Mouse (Mus musculus): ENCODE results near the gene Atn1. TPM values are rescaled to one million over a fixed set of nuclear protein-coding genes. Genes with fewer than 3 reads are reported as not detected.

The Atn1 gene
- total and polyA plus RNA-seq, 2 experiments from 2014 or later, result 21.3 to 23.7 TPM

GRCm38 (mm10) chr6:124696441-124697150 lies 59.7 kb downstream of the Atn1 start:
- Histone ChIP-seq H3K4me1 (ENCODE audit: insufficient read depth, low read length) (no peaks in the 10 kb centered on the region), H3K27me3 (ENCODE audit: insufficient read depth, low read length) (no peaks in the 10 kb centered on the region), H3K36me3 (ENCODE audit: insufficient read depth, low read length) (peaks cover 15% of the 10 kb centered on the region; the same call in 1 of the 2 replicates), H3K9me3 (ENCODE audit: low read length) (no peaks in the 10 kb centered on the region), H3K27ac (no peak overlapping the region), H3K4me3 (ENCODE audit: low read length) (no peak overlapping the region), H3K9ac (replicated peaks; ENCODE audit: low read length) (no peak overlapping the region), H3K4me2 (ENCODE audit: low read depth, low read length) (no peak overlapping the region)
- no peak for ATAC-seq
- TF ChIP-seq CTCF (IDR thresholded peaks at IDR 0.05; ENCODE audit: low read depth), result no peak
- 88% methylated on average over 7 of the region's 7 CpGs for WGBS
- DNase-seq (ENCODE audit: low spot score), result no peak

- 54% methylated on average over 15 of the region's 15 CpGs for WGBS
- H3K4me2 ChIP-seq (ENCODE audit: low read depth, low read length), result no peak overlapping the region
- H3K27ac ChIP-seq, result peak overlapping the region; percentile 22; the same call in 1 of the 2 replicates
These were observed 62.0 kb downstream of the Atn1 start for GRCm38 (mm10) chr6:124694166-124694955.

GRCm38 (mm10) chr6:124693243-124693981 lies 62.9 kb downstream of the Atn1 start:
- no peaks in the 10 kb centered on the region for H3K27me3 ChIP-seq (ENCODE audit: insufficient read depth, low read length)
- 0 out of 2 replicates have a peak overlapping the region, but pooled peaks have one; percentile 17 for H3K9ac ChIP-seq (replicated peaks; ENCODE audit: low read length)
- no peak for ATAC-seq
- no peak for TF ChIP-seq CTCF (IDR thresholded peaks at IDR 0.05; ENCODE audit: low read depth)
- DNase-seq (ENCODE audit: low spot score), result no peak
- H3K9me3 ChIP-seq (ENCODE audit: low read length), result no peaks in the 10 kb centered on the region
- H3K27ac ChIP-seq, result peak overlapping the region; percentile 22
- no peaks in the 10 kb centered on the region for H3K36me3 ChIP-seq (ENCODE audit: insufficient read depth, low read length)
- WGBS, result 73% methylated on average over 15 of the region's 15 CpGs
- no peak overlapping the region for H3K4me2 ChIP-seq (ENCODE audit: low read depth, low read length)
- no peak overlapping the region for H3K4me3 ChIP-seq (ENCODE audit: low read length)
- H3K4me1 ChIP-seq (ENCODE audit: insufficient read depth, low read length), result no peaks in the 10 kb centered on the region

More at GRCm38 (mm10) chr6:124694166-124694955, 62.0 kb downstream of the Atn1 start:
- H3K4me1 ChIP-seq (ENCODE audit: insufficient read depth, low read length), result no peaks in the 10 kb centered on the region
- peaks cover 7% of the 10 kb centered on the region; the same call in 1 of the 2 replicates for H3K36me3 ChIP-seq (ENCODE audit: insufficient read depth, low read length)
- H3K27me3 ChIP-seq (ENCODE audit: insufficient read depth, low read length), result no peaks in the 10 kb centered on the region
- peak; percentile 80 for DNase-seq (ENCODE audit: low spot score)
- ATAC-seq, result peak; percentile 81
- no peaks in the 10 kb centered on the region for H3K9me3 ChIP-seq (ENCODE audit: low read length)
- H3K4me3 ChIP-seq (ENCODE audit: low read length), result no peak overlapping the region
- TF ChIP-seq CTCF (IDR thresholded peaks at IDR 0.05; ENCODE audit: low read depth), result no peak
- H3K9ac ChIP-seq (replicated peaks; ENCODE audit: low read length), result no peak overlapping the region

MicroRNA genes within 50 kb of the gene (microRNA counts, 519-probe panel; counts per million panel counts)
- not detected for microRNA mmu-miR-141
- not detected for microRNA mmu-miR-200c

Small RNAs within 50 kb of the gene (microRNA-seq; reads per million reads assigned to microRNA genes)
- gene Mir141, result 4.3 to 5.1 reads per million in 2 experiments
- 23.1 to 26.5 reads per million in 2 experiments for gene Mir200c

Other genes with a start within 250 kb of the Atn1 start
- 0.42 and 1.0 TPM in 2 replicates for gene C1ra, start 244.1 kb downstream of the Atn1 start, total RNA-seq (2014; rRNA removed)
- 0.73 and 0.83 TPM in 2 replicates for gene C1ra, start 244.1 kb downstream of the Atn1 start, polyA plus RNA-seq (2015; fragmentation: Nextera tagmentation; extraction: Ambion mirVana)
- gene C1s1, start 214.2 kb downstream of the Atn1 start, total RNA-seq (2014; rRNA removed), result 0.89 and 4.7 TPM in 2 replicates
- 0.49 and 1.2 TPM in 2 replicates for gene C1s1, start 214.2 kb downstream of the Atn1 start, polyA plus RNA-seq (2015; fragmentation: Nextera tagmentation; extraction: Ambion mirVana)
- gene C1rb, start 186.2 kb downstream of the Atn1 start, total RNA-seq (2014; rRNA removed), result not detected in 2 replicates
- 0.09 TPM in 1 of 2 replicates, not detected in the other for gene C1rb, start 186.2 kb downstream of the Atn1 start, polyA plus RNA-seq (2015; fragmentation: Nextera tagmentation; extraction: Ambion mirVana)
- gene C1s2, start 120.4 kb downstream of the Atn1 start, total RNA-seq (2014; rRNA removed), result not detected in 2 replicates
- 0.13 and 0.18 TPM in 2 replicates for gene C1s2, start 120.4 kb downstream of the Atn1 start, polyA plus RNA-seq (2015; fragmentation: Nextera tagmentation; extraction: Ambion mirVana)
- gene Lpcat3, start 93.5 kb downstream of the Atn1 start, total RNA-seq (2014; rRNA removed), result 32.0 and 48.5 TPM in 2 replicates
- 49.5 and 53.3 TPM in 2 replicates for gene Lpcat3, start 93.5 kb downstream of the Atn1 start, polyA plus RNA-seq (2015; fragmentation: Nextera tagmentation; extraction: Ambion mirVana)
- gene Emg1, start 44.3 kb downstream of the Atn1 start, total RNA-seq (2014; rRNA removed), result 75.8 and 102 TPM in 2 replicates
- 100 and 102 TPM in 2 replicates for gene Emg1, start 44.3 kb downstream of the Atn1 start, polyA plus RNA-seq (2015; fragmentation: Nextera tagmentation; extraction: Ambion mirVana)
- 218 and 223 TPM in 2 replicates for gene Phb2, start 44.2 kb downstream of the Atn1 start, total RNA-seq (2014; rRNA removed)
- gene Phb2, start 44.2 kb downstream of the Atn1 start, polyA plus RNA-seq (2015; fragmentation: Nextera tagmentation; extraction: Ambion mirVana), result 267 and 270 TPM in 2 replicates
- gene Ptpn6, start 17.8 kb downstream of the Atn1 start, total RNA-seq (2014; rRNA removed), result 3.8 and 3.9 TPM in 2 replicates
- gene Ptpn6, start 17.8 kb downstream of the Atn1 start, polyA plus RNA-seq (2015; fragmentation: Nextera tagmentation; extraction: Ambion mirVana), result 4.3 and 4.8 TPM in 2 replicates
- 212 and 236 TPM in 2 replicates for gene Grcc10, start 15.2 kb downstream of the Atn1 start, total RNA-seq (2014; rRNA removed)
- 643 and 649 TPM in 2 replicates for gene Grcc10, start 15.2 kb downstream of the Atn1 start, polyA plus RNA-seq (2015; fragmentation: Nextera tagmentation; extraction: Ambion mirVana)
- 0.26 TPM in 1 of 2 replicates, not detected in the other for gene Gm45234, start 503 bp downstream of the Atn1 start, total RNA-seq (2014; rRNA removed)
- not detected in 2 replicates for gene Gm45234, start 503 bp downstream of the Atn1 start, polyA plus RNA-seq (2015; fragmentation: Nextera tagmentation; extraction: Ambion mirVana)
- 281 and 357 TPM in 2 replicates for gene Eno2, start 13.1 kb upstream of the Atn1 start, total RNA-seq (2014; rRNA removed)
- 213 and 216 TPM in 2 replicates for gene Eno2, start 13.1 kb upstream of the Atn1 start, polyA plus RNA-seq (2015; fragmentation: Nextera tagmentation; extraction: Ambion mirVana)
- 6.7 and 9.2 TPM in 2 replicates for gene Lrrc23, start 23.2 kb upstream of the Atn1 start, total RNA-seq (2014; rRNA removed)
- 5.4 and 8.7 TPM in 2 replicates for gene Lrrc23, start 23.2 kb upstream of the Atn1 start, polyA plus RNA-seq (2015; fragmentation: Nextera tagmentation; extraction: Ambion mirVana)
- gene Spsb2, start 52.1 kb upstream of the Atn1 start, total RNA-seq (2014; rRNA removed), result 7.3 and 8.7 TPM in 2 replicates
- gene Spsb2, start 52.1 kb upstream of the Atn1 start, polyA plus RNA-seq (2015; fragmentation: Nextera tagmentation; extraction: Ambion mirVana), result 9.6 and 9.8 TPM in 2 replicates
- 506 and 525 TPM in 2 replicates for gene Tpi1, start 57.8 kb upstream of the Atn1 start, total RNA-seq (2014; rRNA removed)
- 515 and 534 TPM in 2 replicates for gene Tpi1, start 57.8 kb upstream of the Atn1 start, polyA plus RNA-seq (2015; fragmentation: Nextera tagmentation; extraction: Ambion mirVana)
- gene Usp5, start 73.0 kb upstream of the Atn1 start, total RNA-seq (2014; rRNA removed), result 222 and 233 TPM in 2 replicates
- gene Usp5, start 73.0 kb upstream of the Atn1 start, polyA plus RNA-seq (2015; fragmentation: Nextera tagmentation; extraction: Ambion mirVana), result 182 and 189 TPM in 2 replicates
- 34.7 and 39.9 TPM in 2 replicates for gene Cdca3, start 73.0 kb upstream of the Atn1 start, total RNA-seq (2014; rRNA removed)
- 40.9 and 47.3 TPM in 2 replicates for gene Cdca3, start 73.0 kb upstream of the Atn1 start, polyA plus RNA-seq (2015; fragmentation: Nextera tagmentation; extraction: Ambion mirVana)
- 0.68 and 0.72 TPM in 2 replicates for gene Gnb3, start 83.8 kb upstream of the Atn1 start, total RNA-seq (2014; rRNA removed)
- 1.6 and 2.2 TPM in 2 replicates for gene Gnb3, start 83.8 kb upstream of the Atn1 start, polyA plus RNA-seq (2015; fragmentation: Nextera tagmentation; extraction: Ambion mirVana)
- gene P3h3, start 101.2 kb upstream of the Atn1 start, total RNA-seq (2014; rRNA removed), result 71.3 and 79.5 TPM in 2 replicates
- 11.3 and 12.0 TPM in 2 replicates for gene P3h3, start 101.2 kb upstream of the Atn1 start, polyA plus RNA-seq (2015; fragmentation: Nextera tagmentation; extraction: Ambion mirVana)
- 193 and 194 TPM in 2 replicates for gene Gpr162, start 107.5 kb upstream of the Atn1 start, total RNA-seq (2014; rRNA removed)
- gene Gpr162, start 107.5 kb upstream of the Atn1 start, polyA plus RNA-seq (2015; fragmentation: Nextera tagmentation; extraction: Ambion mirVana), result 30.1 and 31.9 TPM in 2 replicates
- 0.05 TPM in 1 of 2 replicates, not detected in the other for gene Cd4, start 131.7 kb upstream of the Atn1 start, total RNA-seq (2014; rRNA removed)
- 0.13 and 0.18 TPM in 2 replicates for gene Cd4, start 131.7 kb upstream of the Atn1 start, polyA plus RNA-seq (2015; fragmentation: Nextera tagmentation; extraction: Ambion mirVana)
- 1.8 and 2.2 TPM in 2 replicates for gene Lag3, start 155.2 kb upstream of the Atn1 start, total RNA-seq (2014; rRNA removed)
- gene Lag3, start 155.2 kb upstream of the Atn1 start, polyA plus RNA-seq (2015; fragmentation: Nextera tagmentation; extraction: Ambion mirVana), result 3.3 and 3.6 TPM in 2 replicates
- gene Ptms, start 163.6 kb upstream of the Atn1 start, total RNA-seq (2014; rRNA removed), result 913 and 1,024 TPM in 2 replicates
- 767 and 773 TPM in 2 replicates for gene Ptms, start 163.6 kb upstream of the Atn1 start, polyA plus RNA-seq (2015; fragmentation: Nextera tagmentation; extraction: Ambion mirVana)
- gene Mlf2, start 174.9 kb upstream of the Atn1 start, total RNA-seq (2014; rRNA removed), result 639 and 964 TPM in 2 replicates
- 618 and 628 TPM in 2 replicates for gene Mlf2, start 174.9 kb upstream of the Atn1 start, polyA plus RNA-seq (2015; fragmentation: Nextera tagmentation; extraction: Ambion mirVana)
- gene Cops7a, start 209.0 kb upstream of the Atn1 start, total RNA-seq (2014; rRNA removed), result 113 and 146 TPM in 2 replicates
- gene Cops7a, start 209.0 kb upstream of the Atn1 start, polyA plus RNA-seq (2015; fragmentation: Nextera tagmentation; extraction: Ambion mirVana), result 97.1 and 101 TPM in 2 replicates
- gene Pianp, start 240.2 kb upstream of the Atn1 start, total RNA-seq (2014; rRNA removed), result 24.1 and 32.9 TPM in 2 replicates
- 58.9 and 65.4 TPM in 2 replicates for gene Pianp, start 240.2 kb upstream of the Atn1 start, polyA plus RNA-seq (2015; fragmentation: Nextera tagmentation; extraction: Ambion mirVana)

Data from hindbrain, postnatal 0 days (tissue).